Mouse (Mus musculus) embryonic facial prominence, embryonic 10.5 days (tissue): Measurements from ENCODE around the gene Thumpd1. TPM values are rescaled to one million over a fixed set of nuclear protein-coding genes. Genes with fewer than 3 reads are reported as not detected.
"Not testable (repeated sequence)": the region's sequence is repeated elsewhere in the genome, so short reads cannot be mapped to it uniquely, and the experiment has no call there.

Experiments used
- DNase-seq: peaks from one replicate; pipeline ENCODE4 v3.0.0-alpha.2; 2017; ENCODE audit warnings: low spot score
- H3K27ac ChIP-seq: fragments of 300-500 bp; sonication (generic); replicated peaks from 2 replicates; pipeline ENCODE4 v1.5.1; 2016; ENCODE audit warnings: mild to moderate bottlenecking
- H3K27me3 ChIP-seq: fragments of 300-500 bp; sonication (generic); replicated peaks from 2 replicates; pipeline ENCODE4 v1.6.1; 2016; ENCODE audit warnings: low read depth, mild to moderate bottlenecking; ENCODE audit not compliant: poor library complexity, severe bottlenecking
- H3K36me3 ChIP-seq: fragments of 300-500 bp; sonication (generic); replicated peaks from 2 replicates; pipeline ENCODE4 v1.6.1; 2016; ENCODE audit warnings: mild to moderate bottlenecking, moderate library complexity
- H3K4me1 ChIP-seq: fragments of 300-500 bp; sonication (generic); 2 replicates; pipeline ENCODE4 v1.6.1; 2016
- H3K4me3 ChIP-seq: fragments of 300-500 bp; sonication (generic); 2 replicates; pipeline ENCODE4 v1.5.1; 2016; ENCODE audit warnings: mild to moderate bottlenecking, moderate library complexity
- H3K9me3 ChIP-seq: fragments of 300-500 bp; sonication (generic); 2 replicates; pipeline ENCODE4 v1.6.1; 2016; ENCODE audit warnings: mild to moderate bottlenecking
- WGBS: fragments of 180-500 bp; shearing (Covaris S2); methylation state at CpG from one replicate; pipeline ENCODE4 v1.1.7; 2016; 5-methylcytosine and 5-hydroxymethylcytosine counted together
- polyA plus RNA-seq: library from polyadenylated mRNA; unstranded; fragments of >200 nt; fragmentation: Nextera tagmentation; extraction: Ambion mirVana; gene quantifications from 2 replicates; pipeline ENCODE4 v1.2.1, GENCODE M21; 2016

Thumpd1 gene
- polyA plus RNA-seq, 1 experiment from 2014 or later: 105 TPM

GRCm38 (mm10) chr7:119738877-119739276 is 18.3 kb upstream of the Thumpd1 start:
- Histone ChIP-seq H3K9me3 (no peaks in the 10 kb centered on the region), H3K4me3 (no peak overlapping the region), H3K27ac (no peak overlapping the region), H3K36me3 (no peaks in the 10 kb centered on the region), H3K27me3 (peaks cover 12% of the 10 kb centered on the region), H3K4me1 (no peaks in the 10 kb centered on the region)
- 84% methylated on average over 2 of the region's 2 CpGs for WGBS
- DNase-seq: no peak

GRCm38 (mm10) chr7:119731262-119731661 is 10.7 kb upstream of the Thumpd1 start:
- not testable (repeated sequence) for H3K36me3 ChIP-seq, H3K4me3 ChIP-seq, H3K9me3 ChIP-seq, H3K4me1 ChIP-seq, H3K27ac ChIP-seq, H3K27me3 ChIP-seq
- 84% methylated on average over 4 of the region's 4 CpGs for WGBS
- DNase-seq: peak; percentile 24

GRCm38 (mm10) chr7:119727621-119728020 is 7.0 kb upstream of the Thumpd1 start:
- Histone ChIP-seq H3K4me1 (no peaks in the 10 kb centered on the region), H3K27me3 (no peaks in the 10 kb centered on the region), H3K9me3 (no peaks in the 10 kb centered on the region; the same call in 1 of the 2 replicates), H3K27ac (no peak overlapping the region), H3K36me3 (no peaks in the 10 kb centered on the region), H3K4me3 (no peak overlapping the region)
- 93% methylated on average over 2 of the region's 2 CpGs for WGBS
- DNase-seq: no peak

- Histone ChIP-seq H3K27ac (peak overlapping the region; percentile 93; the same call in 1 of the 2 replicates), H3K27me3 (no peaks in the 10 kb centered on the region), H3K4me3 (peak overlapping the region; percentile 96), H3K36me3 (peaks cover 32% of the 10 kb centered on the region), H3K9me3 (no peaks in the 10 kb centered on the region), H3K4me1 (peaks cover 8% of the 10 kb centered on the region)
- 17% methylated on average over 8 of the region's 8 CpGs for WGBS
- no peak for DNase-seq
These were observed 331 bp upstream of the Thumpd1 start for GRCm38 (mm10) chr7:119720947-119721310.

GRCm38 (mm10) chr7:119714111-119714510 is 6.5 kb downstream of the Thumpd1 start:
- H3K27me3 ChIP-seq: no peaks in the 10 kb centered on the region
- no peaks in the 10 kb centered on the region for H3K9me3 ChIP-seq
- H3K36me3 ChIP-seq: peaks cover 47% of the 10 kb centered on the region
- H3K4me1 ChIP-seq: no peaks in the 10 kb centered on the region
- no peak overlapping the region for H3K27ac ChIP-seq
- DNase-seq: no peak
- 94% methylated on average over 7 of the region's 7 CpGs for WGBS
- H3K4me3 ChIP-seq: no peak overlapping the region

GRCm38 (mm10) chr7:119694926-119695325 is 25.7 kb downstream of the Thumpd1 start:
- H3K36me3 ChIP-seq: no peaks in the 10 kb centered on the region
- 82% methylated on average over 1 of the region's 1 CpGs for WGBS
- H3K27me3 ChIP-seq: no peaks in the 10 kb centered on the region
- H3K4me1 ChIP-seq: no peaks in the 10 kb centered on the region
- no peak overlapping the region for H3K4me3 ChIP-seq
- no peak for DNase-seq
- H3K27ac ChIP-seq: no peak overlapping the region
- no peaks in the 10 kb centered on the region for H3K9me3 ChIP-seq

GRCm38 (mm10) chr7:119692302-119692701 is 28.3 kb downstream of the Thumpd1 start:
- no peak overlapping the region for H3K27ac ChIP-seq

GRCm38 (mm10) chr7:119689726-119690125 is 30.9 kb downstream of the Thumpd1 start, which contains the start of gene Acsm4:
Acsm4 (plus strand) TSS chr7:119690026.
- no peak for DNase-seq
- Histone ChIP-seq H3K36me3 (no peaks in the 10 kb centered on the region), H3K4me1 (no peaks in the 10 kb centered on the region), H3K27me3 (no peaks in the 10 kb centered on the region), H3K4me3 (no peak within 1 kb of the TSS), H3K27ac (no peak within 1 kb of the TSS), H3K9me3 (no peaks in the 10 kb centered on the region)
- WGBS: 80% methylated on average over 5 of the region's 5 CpGs

More at GRCm38 (mm10) chr7:119692302-119692701, 28.3 kb downstream of the Thumpd1 start:
- 83% methylated on average over 4 of the region's 4 CpGs for WGBS
- Histone ChIP-seq H3K4me1 (no peaks in the 10 kb centered on the region), H3K36me3 (no peaks in the 10 kb centered on the region), H3K9me3 (no peaks in the 10 kb centered on the region), H3K27me3 (no peaks in the 10 kb centered on the region), H3K4me3 (no peak overlapping the region)
- DNase-seq: no peak

GRCm38 (mm10) chr7:119682699-119683098 is 37.9 kb downstream of the Thumpd1 start:
- WGBS: 76% methylated on average over 4 of the region's 4 CpGs
- Histone ChIP-seq H3K4me3 (no peak overlapping the region), H3K36me3 (no peaks in the 10 kb centered on the region)

GRCm38 (mm10) chr7:119680107-119680506 is 40.5 kb downstream of the Thumpd1 start:
- no peaks in the 10 kb centered on the region for H3K4me1 ChIP-seq
- H3K9me3 ChIP-seq: no peaks in the 10 kb centered on the region
- WGBS: 72% methylated on average over 8 of the region's 8 CpGs
- no peak overlapping the region for H3K4me3 ChIP-seq
- no peak for DNase-seq
- no peaks in the 10 kb centered on the region for H3K27me3 ChIP-seq
- no peaks in the 10 kb centered on the region for H3K36me3 ChIP-seq
- H3K27ac ChIP-seq: no peak overlapping the region

More at GRCm38 (mm10) chr7:119682699-119683098, 37.9 kb downstream of the Thumpd1 start:
- H3K4me1 ChIP-seq: no peaks in the 10 kb centered on the region
- H3K27ac ChIP-seq: no peak overlapping the region
- H3K27me3 ChIP-seq: no peaks in the 10 kb centered on the region
- DNase-seq: no peak
- H3K9me3 ChIP-seq: no peaks in the 10 kb centered on the region

GRCm38 (mm10) chr7:119673465-119673864 is 47.1 kb downstream of the Thumpd1 start:
- Histone ChIP-seq H3K4me3 (no peak overlapping the region), H3K4me1 (no peaks in the 10 kb centered on the region), H3K27ac (no peak overlapping the region), H3K9me3 (no peaks in the 10 kb centered on the region), H3K27me3 (no peaks in the 10 kb centered on the region), H3K36me3 (no peaks in the 10 kb centered on the region)
- 19% methylated on average over 6 of the region's 6 CpGs for WGBS
- DNase-seq: peak; percentile 63

- WGBS: 48% methylated on average over 6 of the region's 6 CpGs
These were observed 49.7 kb downstream of the Thumpd1 start for GRCm38 (mm10) chr7:119670925-119671324.

GRCm38 (mm10) chr7:119670395-119670794 is 50.2 kb downstream of the Thumpd1 start:
- Histone ChIP-seq H3K9me3 (no peaks in the 10 kb centered on the region), H3K36me3 (no peaks in the 10 kb centered on the region), H3K4me3 (no peak overlapping the region), H3K4me1 (no peaks in the 10 kb centered on the region), H3K27me3 (no peaks in the 10 kb centered on the region), H3K27ac (no peak overlapping the region)
- no peak for DNase-seq
- WGBS: 77% methylated on average over 5 of the region's 5 CpGs

More at GRCm38 (mm10) chr7:119670925-119671324, 49.7 kb downstream of the Thumpd1 start:
- peak; percentile 15 for DNase-seq
- H3K27ac ChIP-seq: no peak overlapping the region
- no peaks in the 10 kb centered on the region for H3K27me3 ChIP-seq
- H3K4me3 ChIP-seq: no peak overlapping the region
- H3K4me1 ChIP-seq: no peaks in the 10 kb centered on the region
- no peaks in the 10 kb centered on the region for H3K36me3 ChIP-seq
- H3K9me3 ChIP-seq: no peaks in the 10 kb centered on the region
